In genomic region chrX:36393279-36393678, GRCm38 (mm10) we compare ENCODE assay signal across 12 mouse cellular contexts. TPM values are rescaled to one million over a fixed set of nuclear protein-coding genes. Genes with fewer than 3 reads are reported as not detected.
A peak's percentile ranks its signal among the peaks of the same experiment; 100 is the strongest.
DNase-seq lines count a peak whose midpoint lies in the region; ATAC-seq and TF ChIP-seq lines count a peak whose summit lies in the region.
"Had no signal": no experiment of that assay in that cellular context is flagged by ENCODE, and none has a peak within 500 bp of the region (broad histone marks: within the 10 kb centered on the region; RNA-seq: fewer than 3 reads in every experiment).

No protein-coding gene starts in this region.

- no peak for ATAC-seq in limb, embryonic 14.5 days (ENCODE audit: low FRiP score, low read depth)
- ATAC-seq in midbrain, embryonic 15.5 days (replicated peaks) = peak; percentile 81

- no peak overlapping the region for H3K9ac ChIP-seq in limb, embryonic 14.5 days (ENCODE audit: low read depth, low read length, severe bottlenecking)
- no peak overlapping the region for H3K9ac ChIP-seq in midbrain, embryonic 15.5 days
- H3K9ac ChIP-seq: liver, embryonic 15.5 days had no signal

- H3K4me3 ChIP-seq in limb, embryonic 14.5 days (replicated peaks; ENCODE audit: low read length) = no peak overlapping the region
- no peak overlapping the region for H3K4me3 ChIP-seq in limb, embryonic 10.5 days
- H3K4me3 ChIP-seq in midbrain, embryonic 15.5 days = no peak overlapping the region
- H3K4me3 ChIP-seq: liver, embryonic 15.5 days had no signal

- H3K27ac ChIP-seq in limb, embryonic 14.5 days (replicated peaks; ENCODE audit: low read depth, low read length) = no peak overlapping the region
- no peak overlapping the region for H3K27ac ChIP-seq in limb, embryonic 10.5 days
- no peak overlapping the region for H3K27ac ChIP-seq in midbrain, embryonic 15.5 days
- H3K27ac ChIP-seq: liver, embryonic 15.5 days had no signal

- H3K9me3 ChIP-seq in limb, embryonic 14.5 days (ENCODE audit: control insufficient read depth, low read length) = no peaks in the 10 kb centered on the region
- H3K9me3 ChIP-seq in limb, embryonic 10.5 days (replicated peaks) = no peaks in the 10 kb centered on the region
- no peaks in the 10 kb centered on the region for H3K9me3 ChIP-seq in midbrain, embryonic 15.5 days
- H3K9me3 ChIP-seq: liver, embryonic 15.5 days had no signal

- no peaks in the 10 kb centered on the region for H3K36me3 ChIP-seq in limb, embryonic 14.5 days (ENCODE audit: control insufficient read depth, insufficient read depth, low read length)
- no peaks in the 10 kb centered on the region for H3K36me3 ChIP-seq in limb, embryonic 10.5 days
- no peaks in the 10 kb centered on the region for H3K36me3 ChIP-seq in midbrain, embryonic 15.5 days (replicated peaks)
- H3K36me3 ChIP-seq: liver, embryonic 15.5 days had no signal

- peak; percentile 35 for DNase-seq in embryo, embryonic 10 days (ENCODE audit: low spot score)
- DNase-seq in embryo, embryonic 9.5 days (ENCODE audit: extremely low spot score) = no peak
- peak; percentile 57 for DNase-seq in limb, embryonic 14.5 days (ENCODE audit: low spot score)
- DNase-seq in limb, embryonic 10.5 days (ENCODE audit: low spot score) = no peak
- DNase-seq in adipocyte (ENCODE audit: low spot score) = peak; percentile 36
- DNase-seq in layer of hippocampus, postnatal 10 days (ENCODE audit: low spot score in 2 of 2) = no peak
- DNase-seq in heart, adult 8-10 months (ENCODE audit: low spot score) = no peak
- DNase-seq: kidney, adult 8-10 months had no signal

- 56% methylated on average over 6 of the region's 6 CpGs for WGBS in limb, embryonic 14.5 days
- WGBS in limb, embryonic 10.5 days = 33% methylated on average over 6 of the region's 6 CpGs
- 48% methylated on average over 6 of the region's 6 CpGs for WGBS in midbrain, embryonic 15.5 days

- no peaks in the 10 kb centered on the region for H3K27me3 ChIP-seq in limb, embryonic 14.5 days (ENCODE audit: control insufficient read depth, insufficient read depth, low read length)
- no peaks in the 10 kb centered on the region for H3K27me3 ChIP-seq in limb, embryonic 10.5 days (ENCODE audit: low read depth, poor library complexity, severe bottlenecking)
- H3K27me3 ChIP-seq in midbrain, embryonic 15.5 days (replicated peaks) = no peaks in the 10 kb centered on the region
- H3K27me3 ChIP-seq: liver, embryonic 15.5 days had no signal

- no peaks in the 10 kb centered on the region for H3K4me1 ChIP-seq in limb, embryonic 14.5 days (ENCODE audit: control insufficient read depth, insufficient read depth, low read length)
- H3K4me1 ChIP-seq in limb, embryonic 10.5 days = no peaks in the 10 kb centered on the region
- no peaks in the 10 kb centered on the region for H3K4me1 ChIP-seq in midbrain, embryonic 15.5 days
- H3K4me1 ChIP-seq: liver, embryonic 15.5 days had no signal

- TF ChIP-seq POLR2A in limb, embryonic 14.5 days (IDR thresholded peaks at IDR 0.05; ENCODE audit: borderline replicate concordance, extremely low read depth, insufficient read depth, insufficient read length) = no peak

- H3K4me2 ChIP-seq in limb, embryonic 14.5 days (replicated peaks; ENCODE audit: low read depth, low read length, severe bottlenecking) = no peak overlapping the region
- no peak overlapping the region for H3K4me2 ChIP-seq in midbrain, embryonic 15.5 days
- H3K4me2 ChIP-seq: liver, embryonic 15.5 days had no signal

RNA-seq across cellular contexts. Expression of gene Gm6268, which starts 7.8 kb away (rescaled TPM):
- polyA plus RNA-seq in limb, embryonic 14.5 days (2012; rRNA removed) = not detected in 2 replicates
- not detected in 2 replicates for polyA plus RNA-seq in limb, embryonic 14.5 days (2014; fragmentation: Nextera tagmentation; extraction: Ambion mirVana)
- not detected in 2 replicates for polyA plus RNA-seq in limb, embryonic 10.5 days (2016; fragmentation: Nextera tagmentation; extraction: Ambion mirVana)
- polyA plus RNA-seq in midbrain, embryonic 15.5 days (2015; fragmentation: Nextera tagmentation; extraction: Ambion mirVana) = not detected in 2 replicates
- not detected for total RNA-seq in layer of hippocampus, postnatal 10 days (2021)
- total RNA-seq in heart, adult 8-10 months (2022) = not detected
- total RNA-seq: gastrocnemius, adult 18-20 months had no signal
- polyA plus RNA-seq: C2C12; liver, embryonic 15.5 days had no signal

Comparison
In these comparisons a context has a peak if more than half of its experiments do, and no peak if none do; other contexts are left out.
1. DNase-seq: peak in embryo, embryonic 10 days (single experiment), limb, embryonic 14.5 days (single experiment) and adipocyte (single experiment); none in embryo, embryonic 9.5 days (single experiment), limb, embryonic 10.5 days (single experiment), layer of hippocampus, postnatal 10 days (0 of 2) and heart, adult 8-10 months (single experiment).